Mouse (Mus musculus) frontal cortex, adult 2 months (tissue): ENCODE data around the gene Ensa. TPM values are rescaled to one million over a fixed set of nuclear protein-coding genes. Genes with fewer than 3 reads are reported as not detected.
A peak's percentile ranks its signal among the peaks of the same experiment; 100 is the strongest.
"Not testable (repeated sequence)": the region's sequence is repeated elsewhere in the genome, so short reads cannot be mapped to it uniquely, and the experiment has no call there.

ENCODE experiments used
- DNase-seq, 2 experiments: peaks; one replicate each; pipeline ENCODE4 v3.0.0; 2022; ENCODE audit warnings: low spot score in 1 of 2; ENCODE audit errors: extremely low spot score in 1 of 2
- polyA plus RNA-seq: library from polyadenylated mRNA; depleted of rRNA; stranded (reverse); fragments of >200 nt; gene quantifications from 2 replicates; pipeline ENCODE4 v1.2.3, GENCODE M21; 2012

Gene Ensa
- polyA plus RNA-seq, 1 experiment: 164 TPM

DNA sequence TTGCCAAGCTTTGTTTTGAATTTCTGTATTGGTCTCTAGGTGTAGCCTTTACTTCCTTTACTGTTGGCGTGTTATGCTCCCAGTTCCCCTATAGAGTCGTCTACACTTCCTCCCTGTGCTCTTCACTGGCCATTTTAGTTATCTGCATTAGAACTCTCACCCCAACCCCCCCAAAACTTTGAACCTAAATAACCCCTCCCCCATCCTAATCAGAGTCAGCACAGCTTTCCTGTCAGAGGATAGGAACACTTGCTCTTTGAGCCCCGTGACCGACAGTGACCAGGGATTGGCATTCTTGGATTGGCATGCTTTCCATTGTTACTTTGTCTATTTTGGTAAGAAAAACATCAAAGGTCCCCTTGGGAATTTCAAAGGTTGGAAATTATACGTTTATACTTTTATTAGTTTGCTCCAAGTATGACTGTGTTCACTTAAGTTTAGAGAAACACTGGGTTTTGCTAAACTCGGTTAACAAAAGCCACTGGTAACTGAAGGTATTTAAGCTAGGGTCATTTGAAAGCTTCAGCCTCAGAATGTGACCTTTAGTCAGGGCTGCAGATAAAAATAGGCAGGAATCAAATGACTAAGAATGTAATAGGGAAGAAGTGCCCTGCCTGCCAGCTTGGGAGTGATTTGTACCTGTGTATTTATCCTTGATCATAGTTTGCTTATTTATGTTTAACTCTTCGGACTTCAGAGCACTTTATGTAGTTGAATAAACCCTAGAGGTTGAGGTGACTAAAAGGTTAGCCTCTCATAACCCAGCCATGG, 37.3 kb downstream of the Ensa start:
- DNase-seq: no peak

DNA sequence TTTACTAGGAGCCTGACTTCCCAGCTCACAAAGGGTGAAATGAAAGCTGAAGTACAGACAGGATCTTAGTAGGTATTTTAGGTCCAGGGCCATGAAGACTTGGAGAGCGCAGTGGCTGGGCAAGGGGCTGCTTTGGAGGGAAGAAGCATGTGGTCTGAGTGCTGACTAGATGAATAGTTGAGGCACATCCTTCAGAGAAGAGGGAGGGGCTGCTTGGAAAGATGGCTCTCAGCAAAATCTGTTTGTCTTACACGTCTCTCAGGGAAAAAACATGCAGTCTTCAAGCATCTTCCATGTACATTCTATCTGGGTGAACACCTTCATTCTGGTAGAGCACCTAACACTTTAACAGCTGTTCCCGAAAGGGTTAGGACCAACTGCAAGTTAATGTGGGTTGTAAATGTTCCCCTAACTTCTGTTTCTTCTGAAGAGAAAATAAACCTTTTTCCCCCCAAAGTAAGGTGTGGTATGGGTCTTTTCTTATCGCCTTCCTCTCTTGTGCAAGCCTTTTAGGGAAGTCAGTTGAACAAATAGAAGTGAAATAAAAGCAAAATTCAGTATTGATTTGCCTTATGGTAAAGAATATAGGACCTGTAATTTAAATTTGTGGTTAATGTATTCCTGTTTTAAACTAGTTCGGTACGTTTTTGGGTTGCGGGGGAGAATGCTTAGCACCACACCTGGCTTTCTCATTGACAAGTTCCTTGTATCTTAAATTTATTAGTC, 38.1 kb downstream of the Ensa start:
- DNase-seq: no peak

DNA sequence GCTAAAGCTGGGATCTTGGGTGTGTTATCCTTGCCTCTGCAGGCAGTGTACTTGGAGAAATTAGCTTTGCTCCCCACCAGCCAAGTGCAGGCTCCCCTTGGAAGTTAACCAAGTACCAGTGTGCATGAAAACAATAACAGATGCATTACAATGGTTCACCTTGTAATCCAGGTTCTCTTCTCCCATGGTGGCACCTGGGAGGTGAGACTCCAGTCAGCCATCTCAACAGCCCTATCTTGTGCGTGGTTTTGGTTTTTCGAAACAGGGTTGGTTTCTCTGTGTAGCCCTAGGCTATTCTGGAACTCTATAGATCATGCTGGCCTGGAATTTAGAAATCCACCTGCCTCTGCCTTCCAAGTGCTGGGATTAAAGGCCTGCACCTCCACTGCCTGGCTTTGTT, 38.7 kb downstream of the Ensa start:
- DNase-seq: no peak

DNA sequence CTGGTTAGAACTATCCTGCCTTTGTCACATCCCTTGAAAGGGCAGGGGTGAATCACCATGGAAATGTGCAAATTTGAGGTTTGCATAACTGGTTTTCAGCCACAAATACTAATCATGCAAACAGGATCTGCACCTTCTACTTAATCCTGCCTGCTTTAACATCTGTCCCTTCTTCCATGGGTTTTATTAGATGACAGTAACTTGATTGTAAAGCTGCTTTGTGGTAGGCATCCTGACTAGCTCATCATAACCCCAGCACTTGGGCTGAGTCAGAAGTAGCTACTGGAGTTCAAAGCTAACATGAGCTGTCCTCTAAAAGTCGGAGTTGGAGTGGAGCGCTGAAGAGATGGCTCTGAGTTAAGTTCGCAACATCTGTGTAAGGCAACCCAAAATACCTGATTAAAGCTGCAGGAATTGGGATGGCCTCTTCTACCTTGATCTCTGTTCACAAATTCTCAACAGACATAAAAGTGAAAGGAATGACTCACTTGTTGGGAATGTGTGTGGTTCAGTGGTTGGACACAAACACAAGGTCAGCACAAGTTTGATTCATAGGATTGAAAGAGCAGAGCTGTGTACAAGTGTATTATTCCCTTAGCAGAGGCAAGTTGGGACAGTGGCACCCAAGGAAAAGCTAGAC, 39.3 kb downstream of the Ensa start:
- DNase-seq: no peak

DNA sequence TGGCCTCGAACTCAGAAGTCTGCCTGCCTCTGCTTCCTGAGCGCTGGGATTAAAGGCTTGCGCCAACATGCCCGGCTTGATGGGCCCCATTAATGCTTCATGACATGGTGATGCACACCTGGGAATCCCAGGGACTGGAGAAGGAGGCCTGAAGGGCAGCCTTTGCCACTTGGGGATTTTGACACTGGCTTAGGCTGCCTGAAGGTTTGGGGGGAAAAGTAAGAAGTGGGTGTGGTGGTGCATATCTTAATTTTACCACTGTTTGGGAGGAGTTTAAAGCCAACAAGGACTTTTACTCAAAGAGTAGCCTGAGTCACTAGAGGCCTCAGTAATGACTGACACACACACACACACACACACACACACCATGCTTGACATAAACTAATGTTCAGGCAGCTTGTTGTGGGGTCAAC, 40.2 kb downstream of the Ensa start:
- no peak for DNase-seq

DNA sequence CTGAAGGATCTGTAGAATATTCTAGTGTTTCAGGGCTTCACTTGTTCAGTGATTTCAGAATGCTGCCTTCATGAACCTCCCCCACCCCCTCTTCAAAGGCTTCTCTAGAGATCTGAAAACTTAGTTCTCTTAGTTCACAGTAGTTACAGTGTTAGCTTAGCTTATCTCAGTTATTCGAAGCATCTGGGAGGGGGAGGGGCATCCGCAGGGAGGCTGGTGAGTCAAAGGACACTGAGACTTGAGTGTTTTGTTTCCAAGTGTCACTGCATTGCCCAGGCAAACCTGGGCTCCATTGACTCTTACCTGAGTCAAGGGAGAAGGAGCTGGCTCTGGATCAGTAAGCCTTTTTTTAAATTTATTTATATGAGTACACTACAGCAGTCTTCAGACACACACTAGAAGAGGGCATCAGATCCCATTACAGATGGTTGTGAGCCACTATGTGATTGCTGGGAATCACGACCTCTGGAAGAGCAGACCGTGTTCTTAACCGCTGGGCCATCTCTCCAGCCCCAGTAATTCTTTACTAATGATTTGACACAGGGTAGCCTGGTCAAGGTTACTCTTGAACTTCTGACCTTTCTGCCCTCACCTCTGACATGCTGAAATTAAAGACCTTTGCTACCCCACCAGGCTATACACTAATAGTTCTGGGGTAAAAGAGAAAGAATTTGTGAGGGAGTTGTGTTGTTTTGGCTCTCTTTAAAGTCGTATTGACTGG, 41.5 kb downstream of the Ensa start:
- DNase-seq: no peak

DNA sequence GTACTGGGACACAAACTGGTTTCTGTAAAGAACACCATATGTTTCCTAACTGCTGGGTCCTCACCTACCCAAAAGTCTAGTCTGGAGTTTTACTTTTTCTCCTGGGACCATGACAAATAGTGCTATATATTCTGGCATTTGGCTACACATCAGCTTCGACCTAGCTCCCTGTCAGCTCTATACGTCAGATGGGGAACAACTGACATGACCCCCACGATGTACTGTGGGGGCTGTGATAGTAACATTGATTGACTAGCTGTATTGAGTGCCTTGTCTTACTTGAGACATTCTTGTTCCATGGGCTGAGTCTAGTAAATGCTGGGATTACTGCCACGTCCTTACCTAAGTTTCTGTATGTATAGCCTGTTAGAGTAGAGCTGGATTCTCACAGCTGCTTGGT, 42.7 kb downstream of the Ensa start:
- DNase-seq: no peak

DNA sequence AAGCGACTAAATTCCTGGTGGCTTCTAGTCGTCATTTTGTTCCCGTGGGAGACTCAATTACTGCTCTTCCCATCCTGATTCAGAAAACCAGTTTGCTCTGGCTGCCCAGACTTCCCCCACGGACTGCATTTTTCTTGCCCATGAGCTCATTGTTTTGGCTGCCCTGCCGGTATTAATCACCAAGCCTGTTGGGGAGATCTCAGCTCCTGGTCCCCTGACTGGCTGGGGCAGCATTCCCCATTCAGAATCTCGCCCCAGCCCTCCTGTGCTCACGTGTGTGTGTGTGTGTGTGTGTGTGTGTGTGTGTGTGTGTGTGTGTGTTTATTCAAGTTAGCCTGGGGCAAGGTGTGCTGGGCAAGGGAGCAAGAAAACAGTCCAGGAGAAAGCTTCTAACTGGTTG, 43.2 kb downstream of the Ensa start:
- peak in 1 of 2 experiments; percentile 46 for DNase-seq

DNA sequence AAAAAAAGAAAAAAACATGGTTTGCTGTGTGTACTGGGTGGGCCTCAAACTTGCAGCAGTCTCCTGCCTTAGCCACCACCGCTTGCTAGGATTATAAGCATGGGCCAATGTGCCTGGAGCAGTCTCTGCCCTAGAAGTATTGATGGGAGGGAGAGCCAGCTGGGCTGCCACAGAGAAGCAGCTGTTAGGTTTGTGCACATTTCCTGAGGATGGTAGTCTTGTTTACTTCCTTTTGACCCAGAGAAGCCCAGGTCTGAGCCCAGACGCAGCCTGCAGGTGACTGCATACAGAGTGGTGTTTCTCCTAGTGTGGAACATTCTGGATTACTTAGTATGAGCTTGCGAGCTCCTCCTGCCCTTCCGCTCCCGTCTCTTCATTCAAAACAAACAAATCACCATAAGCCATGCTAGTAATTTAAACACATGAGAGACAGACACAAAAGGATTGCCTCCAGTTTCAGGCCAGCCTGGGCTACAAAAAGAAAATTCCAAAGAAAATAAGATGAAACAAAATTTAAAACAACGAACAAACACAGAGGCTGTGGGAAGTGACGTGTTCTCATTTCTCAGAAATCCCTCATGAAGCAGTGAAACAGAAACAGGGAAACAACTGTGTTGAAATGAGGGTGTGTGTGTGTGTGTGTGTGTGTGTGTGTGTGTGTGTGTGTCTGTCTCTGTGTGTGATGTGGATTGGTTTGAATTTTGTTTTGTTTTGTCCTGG, 44.0 kb downstream of the Ensa start:
- DNase-seq: no peak

DNA sequence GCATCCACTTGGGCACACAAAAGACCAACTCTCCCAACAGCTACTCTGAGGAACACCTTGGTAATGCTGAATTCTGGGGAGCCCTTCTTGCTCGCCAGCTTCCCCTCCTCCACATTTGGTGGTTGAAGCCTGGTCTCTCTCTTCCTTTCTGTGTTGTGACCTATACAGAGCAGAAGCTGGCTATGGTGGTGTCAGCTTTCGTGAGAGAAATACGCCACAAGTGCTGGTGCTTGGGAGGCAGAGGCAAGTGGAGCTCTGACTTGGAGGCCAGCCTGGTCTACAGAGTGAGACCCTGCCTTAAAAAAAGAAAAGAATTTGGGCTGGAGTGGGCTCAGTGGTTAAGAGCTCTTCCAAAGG, 44.5 kb downstream of the Ensa start:
- no peak for DNase-seq

DNA sequence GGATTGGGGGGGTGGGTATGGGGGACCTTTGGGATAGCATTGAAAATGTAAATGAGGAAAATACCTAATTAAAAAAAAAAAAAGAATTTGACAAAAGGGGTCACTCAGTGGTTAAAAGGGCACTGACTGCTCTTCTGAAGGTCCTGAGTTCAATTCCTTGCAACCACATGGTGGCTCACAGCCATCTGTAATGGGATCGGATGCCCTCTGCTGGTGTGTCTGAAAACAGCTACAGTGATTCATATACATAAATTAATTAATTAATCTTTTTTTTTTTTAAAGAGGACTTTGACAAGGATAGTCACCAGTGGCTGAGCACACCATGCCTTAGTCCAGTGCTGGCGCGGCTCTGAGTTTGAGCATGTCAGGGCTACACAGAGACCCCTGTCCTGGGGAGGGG, 45.6 kb downstream of the Ensa start:
- not testable (repeated sequence) for DNase-seq

DNA sequence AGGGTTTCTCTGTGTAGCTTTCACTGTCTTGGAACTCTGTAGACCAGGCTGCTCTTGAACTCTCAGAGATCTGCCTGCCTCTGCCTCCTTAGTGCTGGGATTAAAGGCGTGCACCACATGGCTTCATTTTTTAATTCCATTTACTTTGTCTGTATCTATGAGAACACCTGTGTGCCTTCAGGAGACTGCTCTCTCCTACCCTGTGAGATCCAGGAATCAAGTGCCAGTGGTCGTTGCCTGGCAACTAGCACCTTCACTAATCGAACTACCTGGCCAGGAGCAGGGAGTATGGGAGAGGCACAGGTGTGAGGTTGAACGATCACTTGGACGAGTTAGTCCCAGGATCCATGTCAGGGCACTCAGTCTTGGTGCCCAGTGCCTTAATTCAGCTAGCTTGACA, 46.4 kb downstream of the Ensa start:
- no peak for DNase-seq

DNA sequence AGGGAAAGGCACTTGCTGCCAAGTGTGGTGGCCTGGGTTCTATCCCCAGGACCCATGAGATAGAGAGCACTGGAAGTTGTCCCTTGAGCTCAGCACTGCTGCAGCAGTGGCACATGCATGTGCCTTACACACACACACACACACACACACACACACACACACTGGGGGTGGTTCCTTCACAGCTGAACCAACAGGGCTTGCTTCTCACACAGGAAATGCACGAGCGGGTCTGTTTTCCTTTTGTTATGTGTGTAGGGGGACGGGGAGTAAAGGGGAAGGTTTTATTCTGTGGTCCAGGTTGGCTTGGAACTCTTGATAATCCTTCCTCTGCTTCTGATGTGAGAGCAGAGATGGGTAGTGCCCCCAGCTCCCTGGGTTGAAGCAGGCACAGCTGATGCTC, 47.7 kb downstream of the Ensa start:
- DNase-seq: no peak

DNA sequence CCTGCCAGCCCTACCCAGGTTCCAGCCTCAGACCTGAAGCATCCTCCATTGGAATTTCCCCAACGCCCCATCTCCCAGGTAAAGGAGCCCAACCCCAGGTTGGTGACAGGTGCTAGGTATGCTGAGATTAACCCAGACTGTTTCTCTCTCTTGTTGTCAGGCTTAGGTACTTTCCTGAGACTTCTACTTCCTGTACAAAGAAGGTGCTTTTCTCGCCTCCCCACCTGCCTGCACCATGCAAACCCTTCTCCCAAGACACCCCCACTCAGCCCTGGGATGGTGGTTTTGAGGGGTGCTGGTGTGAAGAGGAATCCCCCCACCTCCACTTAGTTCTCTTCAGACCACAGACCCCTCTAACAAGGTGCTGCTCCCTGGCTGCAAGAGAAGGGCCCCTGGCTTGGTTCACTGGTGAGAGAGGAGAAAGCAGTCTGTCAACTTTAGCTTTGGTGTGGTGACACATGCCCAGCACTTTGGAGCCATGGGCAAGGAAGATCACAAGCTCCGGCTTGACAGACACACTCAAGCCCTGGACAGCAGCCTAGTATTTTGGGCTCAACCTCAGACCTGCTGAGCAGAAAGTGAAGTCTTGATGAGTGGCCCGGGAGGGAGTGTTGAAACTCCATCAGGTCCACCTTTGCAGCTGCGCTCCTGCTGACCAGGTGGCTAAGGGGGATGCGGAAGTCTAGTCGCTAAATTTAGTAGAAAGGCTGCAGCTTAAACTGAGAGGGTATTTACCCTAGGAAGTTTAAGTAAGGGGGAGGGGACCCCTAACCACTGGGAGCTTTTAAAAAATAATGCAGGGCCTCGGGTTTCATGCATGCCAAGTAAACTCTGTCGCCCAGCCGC, 48.3 kb downstream of the Ensa start:
- no peak for DNase-seq

DNA sequence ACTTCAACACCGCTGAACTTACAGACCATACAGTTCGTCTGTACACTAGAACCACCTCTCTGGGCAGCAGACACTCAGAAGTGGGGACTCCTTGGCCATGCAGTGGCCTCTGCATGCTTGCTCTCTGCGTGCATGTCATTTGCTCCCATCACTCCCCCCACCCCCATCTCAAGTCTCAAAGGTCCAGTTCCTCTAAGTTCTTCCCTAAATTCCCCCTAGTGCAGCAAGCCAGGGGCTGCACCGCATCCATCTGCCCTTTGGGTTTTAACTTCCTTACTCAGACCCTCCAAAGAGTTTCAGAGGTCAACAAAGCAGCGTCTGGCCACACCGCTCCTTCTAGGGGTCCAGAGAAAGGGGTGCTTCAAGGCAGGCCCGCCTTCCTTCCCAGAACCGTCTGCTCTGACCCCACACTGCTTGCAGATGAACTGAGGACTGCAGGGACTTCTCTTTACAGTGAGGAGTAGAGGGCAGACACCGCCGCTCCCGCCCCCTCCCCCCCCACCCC, 49.0 kb downstream of the Ensa start:
- DNase-seq: no peak

DNA sequence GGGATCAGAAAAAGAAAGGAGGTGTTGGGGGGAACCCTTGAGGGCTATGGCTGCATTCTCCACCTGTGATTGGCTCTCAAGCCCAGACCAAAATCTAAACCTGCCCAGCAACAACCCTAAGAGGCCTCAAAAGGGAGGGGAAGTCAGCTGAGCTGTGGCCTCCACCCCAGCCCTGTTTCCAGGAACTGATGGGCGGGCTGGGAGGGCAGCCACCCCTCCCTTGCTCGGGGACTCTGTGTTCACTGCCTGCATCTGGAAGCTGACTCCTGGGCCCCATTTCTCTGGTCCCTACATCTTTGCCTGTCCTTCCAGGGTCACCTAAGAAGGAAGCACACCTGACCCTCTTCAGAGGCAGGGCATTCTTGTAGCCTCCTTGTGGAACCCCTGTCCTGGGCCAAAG, 49.4 kb downstream of the Ensa start:
- no peak for DNase-seq

DNA sequence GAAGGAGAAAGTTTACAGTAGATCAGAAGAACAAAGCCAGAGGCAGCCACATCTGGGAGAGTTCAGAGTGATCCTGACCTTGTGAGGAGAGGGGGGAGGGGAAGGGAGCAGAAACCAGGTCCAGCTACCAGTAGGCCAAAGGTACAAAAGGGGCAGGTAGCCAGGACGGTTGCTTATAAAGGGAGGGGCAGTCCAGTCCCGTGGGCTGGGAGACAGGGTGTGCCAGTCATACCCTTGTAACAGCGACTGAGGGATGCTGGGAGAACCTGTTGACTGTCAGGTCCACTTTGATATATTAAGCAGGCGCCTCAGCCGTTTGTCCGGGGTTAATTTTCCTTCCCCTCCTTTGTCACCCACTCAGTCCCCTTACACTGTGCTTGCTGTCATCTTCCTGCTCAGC, 50.0 kb downstream of the Ensa start:
- DNase-seq: no peak

DNA sequence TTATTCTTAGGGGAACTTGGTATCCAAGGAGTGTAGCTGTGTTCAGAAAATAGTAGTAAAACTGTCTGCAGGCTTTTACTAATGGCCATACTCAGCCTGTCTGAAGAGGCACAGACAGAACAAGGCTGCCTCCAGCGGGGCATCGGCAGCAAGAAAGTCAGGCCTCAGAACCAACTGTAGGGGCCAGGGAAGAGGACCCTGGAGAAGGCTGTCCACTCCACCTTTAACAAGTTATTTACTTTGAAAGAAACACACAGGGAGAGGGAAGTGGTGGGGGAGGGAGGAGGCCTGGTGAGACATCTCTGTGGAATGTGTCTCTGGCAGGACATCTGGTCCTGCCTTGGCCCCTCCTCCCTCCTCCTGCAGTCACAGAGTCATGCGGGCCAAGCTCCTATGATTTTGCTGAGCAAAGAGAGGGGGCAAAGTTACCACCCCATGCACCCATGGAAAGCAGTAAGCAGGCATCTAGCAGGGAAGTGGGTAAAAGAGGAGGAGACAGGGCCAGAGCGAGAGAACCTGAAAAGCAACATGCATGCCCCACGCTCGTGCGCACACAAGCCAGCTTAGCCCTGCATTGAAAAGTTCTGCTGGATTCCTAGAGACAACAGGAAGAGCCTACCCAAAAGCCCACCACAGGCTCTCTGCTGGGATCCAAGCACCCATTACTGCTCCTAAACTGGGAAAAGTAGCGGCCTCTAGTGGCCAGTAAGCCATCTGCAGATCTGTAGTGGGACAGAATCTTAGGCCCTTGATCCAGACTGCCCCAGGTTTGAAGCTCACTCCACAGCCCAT, 50.7 kb downstream of the Ensa start:
- peak in 1 of 2 experiments; percentile 71 for DNase-seq
